Mouse (Mus musculus): ENCODE measurements around the gene Milr1. TPM values are rescaled to one million over a fixed set of nuclear protein-coding genes. Genes with fewer than 3 reads are reported as not detected.
A peak's percentile ranks its signal among the peaks of the same experiment; 100 is the strongest.
"Not testable (repeated sequence)": the region's sequence is repeated elsewhere in the genome, so short reads cannot be mapped to it uniquely, and the experiment has no call there.

Gene Milr1
- total RNA-seq, 2 experiments from 2014 or later, result not detected

DNA sequence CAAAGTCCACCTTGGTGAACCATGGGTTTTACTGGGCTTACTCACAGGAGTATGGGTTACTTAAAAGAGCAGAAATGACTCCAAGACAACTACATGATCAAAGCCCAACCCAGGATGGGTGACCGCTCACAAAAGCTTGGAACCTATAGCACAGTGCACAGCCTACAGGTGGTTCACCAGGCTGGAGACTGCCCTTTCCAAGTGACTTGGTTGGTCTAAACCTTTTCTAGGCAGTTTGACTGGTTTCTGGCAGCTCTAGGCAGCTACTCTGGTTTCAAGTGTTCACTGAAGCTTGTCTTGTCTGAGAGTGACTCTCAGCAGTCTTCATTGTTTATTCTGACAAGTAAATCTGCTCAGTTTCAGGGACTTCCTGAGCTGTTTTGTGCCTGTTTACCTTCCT is 21.4 kb upstream of the Milr1 start:
- DNase-seq (ENCODE audit: extremely low spot score in 1 of 2, low spot score in 1 of 2), result no peak

- no peak for DNase-seq (ENCODE audit: extremely low spot score in 1 of 2, low spot score in 1 of 2)
Observed at GRCm38 (mm10) chr11:106730714-106731113, 20.3 kb upstream of the Milr1 start.

DNA sequence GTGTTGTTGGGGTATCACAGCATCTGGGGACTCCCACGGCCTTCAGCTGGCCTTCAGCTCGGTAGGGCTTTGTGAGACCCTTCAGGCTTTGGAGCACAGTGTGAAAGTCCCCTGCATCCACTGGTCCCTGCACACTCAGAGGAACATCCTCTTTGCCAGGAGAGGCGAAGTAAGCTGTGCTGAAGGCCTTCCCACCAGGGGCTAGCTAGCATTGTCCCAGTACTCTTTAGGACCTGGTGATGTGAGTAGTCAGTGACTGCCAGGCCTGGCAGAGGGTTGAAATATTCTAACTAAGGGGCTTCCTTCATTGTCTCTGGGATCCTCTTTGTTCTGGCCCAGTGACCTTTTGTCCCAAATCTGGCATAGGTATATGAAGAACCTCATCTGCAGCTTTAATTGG is 14.4 kb upstream of the Milr1 start:
- no peak for DNase-seq (ENCODE audit: extremely low spot score in 1 of 2, low spot score in 1 of 2)

DNA sequence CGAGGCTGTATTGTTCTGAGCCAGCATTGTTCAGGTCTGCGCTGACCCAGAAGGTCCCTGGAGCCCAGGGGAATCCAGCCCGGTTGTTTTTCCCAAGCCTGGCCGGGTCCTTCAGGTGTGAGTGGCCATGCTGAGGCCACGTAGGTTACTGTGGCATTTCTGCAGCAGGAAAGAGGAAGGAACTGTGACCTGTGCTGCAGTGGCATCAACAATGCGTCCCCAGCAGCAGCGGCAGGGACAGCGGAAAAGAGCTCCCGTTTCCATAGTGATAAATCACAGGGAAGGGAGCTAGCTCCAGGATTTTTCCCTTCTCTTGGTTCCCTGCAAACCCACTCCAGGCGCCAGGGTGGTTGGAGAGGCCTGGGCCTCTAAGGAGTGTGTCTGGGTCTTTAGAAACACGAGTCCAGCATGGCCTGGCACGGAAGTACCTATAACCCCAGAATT is 13.8 kb upstream of the Milr1 start:
- DNase-seq (ENCODE audit: extremely low spot score in 1 of 2, low spot score in 1 of 2), result peak; percentile 23 to 33

- no peak for DNase-seq (ENCODE audit: extremely low spot score in 1 of 2, low spot score in 1 of 2)
Observed at GRCm38 (mm10) chr11:106739116-106739515, 11.9 kb upstream of the Milr1 start.

- DNase-seq (ENCODE audit: extremely low spot score in 1 of 2, low spot score in 1 of 2), result not testable (repeated sequence)
Observed at GRCm38 (mm10) chr11:106740724-106741123, 10.3 kb upstream of the Milr1 start.

DNA sequence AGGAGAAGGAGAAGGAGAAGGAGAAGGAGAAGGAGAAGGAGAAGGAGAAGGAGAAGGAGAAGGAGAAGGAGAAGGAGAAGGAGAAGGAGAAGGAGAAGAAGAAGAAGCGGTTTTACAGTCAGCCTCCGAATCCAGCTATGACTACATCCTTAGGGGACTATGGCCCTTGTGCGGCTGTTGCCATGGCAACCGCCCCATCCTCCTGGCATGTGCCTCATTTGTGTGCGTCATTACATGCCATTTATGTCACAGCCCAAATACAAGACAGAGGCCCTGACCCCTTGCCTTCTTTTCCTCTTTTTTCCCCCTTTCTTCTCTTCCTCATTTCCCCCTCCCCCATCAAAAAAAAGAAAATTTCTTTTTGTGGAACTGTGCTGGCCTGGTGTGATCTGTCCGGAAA is 9.8 kb upstream of the Milr1 start:
- no peak for DNase-seq (ENCODE audit: extremely low spot score in 1 of 2, low spot score in 1 of 2)

DNA sequence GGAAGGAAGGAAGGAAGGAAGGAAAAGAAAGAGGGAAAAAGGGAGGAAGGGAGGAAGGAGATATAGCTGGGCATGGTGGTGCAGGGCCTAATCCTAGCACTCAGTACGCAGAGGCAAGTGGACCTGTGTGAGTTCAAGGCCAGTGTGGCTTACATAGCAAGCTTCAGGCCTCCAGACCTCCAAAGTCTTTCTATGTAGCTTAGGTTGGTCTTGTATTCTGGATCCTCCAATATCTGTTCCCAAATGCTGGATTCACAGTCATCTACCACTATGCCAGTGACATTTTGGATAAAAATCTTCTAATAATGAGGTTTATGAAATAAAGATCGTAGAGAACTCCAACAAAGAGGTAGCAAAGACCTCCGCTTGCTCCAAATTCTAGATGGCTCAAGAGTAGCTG is 9.2 kb upstream of the Milr1 start:
- no peak for DNase-seq (ENCODE audit: extremely low spot score in 1 of 2, low spot score in 1 of 2)

DNA sequence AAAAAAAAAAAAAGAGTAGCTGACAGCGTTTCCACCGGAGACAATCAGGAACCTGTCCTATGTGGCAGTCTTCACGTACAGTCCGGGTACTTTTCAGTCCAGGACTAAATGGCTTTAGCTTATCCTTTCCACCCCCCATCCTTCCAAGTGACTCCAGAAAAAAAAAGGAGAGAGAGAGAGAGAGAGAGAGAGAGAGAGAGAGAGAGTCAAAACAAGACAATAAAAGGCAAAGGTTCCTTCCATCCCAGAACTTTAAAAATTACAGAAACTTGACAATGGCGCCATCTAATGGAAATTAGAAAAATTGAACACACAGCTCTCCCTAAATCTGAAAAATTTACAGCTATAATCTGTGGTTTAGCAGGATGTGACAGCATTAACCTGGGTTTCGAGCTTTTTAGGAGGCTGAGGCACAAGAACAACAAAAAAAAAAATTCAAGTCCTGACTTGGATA is 8.6 kb upstream of the Milr1 start:
- no peak for DNase-seq (ENCODE audit: extremely low spot score in 1 of 2, low spot score in 1 of 2)

GRCm38 (mm10) chr11:106744949-106745348 is 6.1 kb upstream of the Milr1 start:
- DNase-seq (ENCODE audit: extremely low spot score in 1 of 2, low spot score in 1 of 2), result no peak

DNA sequence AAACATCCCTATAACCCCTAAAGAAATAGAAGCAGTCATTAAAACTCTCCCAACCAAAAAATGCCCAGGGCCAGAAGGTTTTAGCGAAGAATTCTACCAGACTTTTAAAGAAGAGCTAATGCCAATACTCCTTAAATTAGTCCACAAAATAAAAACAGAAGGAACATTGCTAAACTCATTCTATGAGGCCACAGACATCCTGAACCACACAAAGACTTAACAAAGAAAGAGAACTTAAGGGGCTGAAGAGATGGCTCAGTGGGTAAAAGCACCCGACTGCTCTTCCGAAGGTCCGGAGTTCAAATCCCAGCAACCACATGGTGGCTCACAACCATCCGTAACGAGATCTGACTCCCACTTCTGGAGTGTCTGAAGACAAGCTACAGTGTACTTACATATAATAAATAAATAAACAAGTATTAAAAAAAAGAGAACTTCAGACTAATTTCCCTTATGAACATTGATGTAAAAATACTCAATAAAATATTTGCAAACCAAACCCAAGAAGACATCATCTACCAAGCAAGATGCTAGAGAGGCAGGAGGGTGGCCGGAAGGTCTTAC is 1.4 kb upstream of the Milr1 start:
- not testable (repeated sequence) for DNase-seq (ENCODE audit: extremely low spot score in 1 of 2, low spot score in 1 of 2)

DNA sequence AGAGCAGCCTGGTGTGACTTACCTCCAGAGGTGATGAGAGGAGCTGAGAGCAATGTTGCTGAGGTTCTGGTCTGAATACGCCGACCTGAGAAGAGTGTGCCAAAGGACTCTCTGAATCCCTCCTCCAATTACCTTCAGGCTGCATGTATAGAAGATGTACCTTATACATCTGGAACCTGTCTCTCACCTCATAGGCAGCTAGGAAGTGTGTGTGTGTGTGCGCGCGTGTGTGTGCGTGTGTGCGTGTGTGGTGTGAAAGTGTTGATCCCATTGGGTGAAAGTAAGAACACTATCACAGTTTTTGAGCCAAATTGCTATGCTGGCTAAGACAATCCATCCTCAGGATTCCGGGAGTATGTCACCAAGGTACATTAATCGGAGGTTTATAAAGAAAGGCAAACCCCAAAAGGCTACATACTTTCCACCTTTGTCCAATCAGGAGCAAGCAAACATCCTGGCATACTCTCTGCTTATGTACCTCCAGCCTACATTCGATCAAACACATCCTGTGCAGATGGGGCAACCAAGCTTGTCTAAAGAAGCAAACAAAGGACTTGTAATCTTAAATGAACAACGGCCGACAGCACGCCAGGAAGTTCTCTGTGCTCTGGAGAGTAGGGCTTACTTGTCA is 790 bp upstream of the Milr1 start, which contains the start of gene Pecam1:
Gene Pecam1, minus strand, starts transcription at position 508 of the 631 bp plus-strand sequence.
- DNase-seq (ENCODE audit: extremely low spot score in 1 of 2, low spot score in 1 of 2), result no peak

GRCm38 (mm10) chr11:106752103-106752502 is 1.1 kb downstream of the Milr1 start:
- DNase-seq (ENCODE audit: extremely low spot score in 1 of 2, low spot score in 1 of 2), result no peak

DNA sequence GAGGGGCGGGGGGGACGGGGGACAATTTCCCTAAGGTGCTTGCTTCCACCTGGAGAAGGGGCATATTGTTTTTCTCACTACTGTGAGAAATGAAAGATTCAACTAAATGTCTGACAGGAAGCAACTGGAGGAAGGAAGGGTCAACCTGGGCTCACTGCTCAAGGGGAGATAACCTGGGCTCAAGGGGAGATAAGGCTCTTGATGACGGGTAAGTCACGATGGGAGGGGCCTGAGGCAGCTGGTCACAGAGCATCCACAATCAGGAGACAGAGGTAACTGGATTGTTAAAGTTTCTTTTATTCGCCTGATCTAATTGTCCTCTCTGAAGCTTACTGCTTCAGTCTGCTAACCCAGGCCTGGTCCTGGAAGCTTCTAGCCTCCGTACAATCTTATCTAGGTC is 2.3 kb downstream of the Milr1 start:
- no peak for DNase-seq (ENCODE audit: extremely low spot score in 1 of 2, low spot score in 1 of 2)

DNA sequence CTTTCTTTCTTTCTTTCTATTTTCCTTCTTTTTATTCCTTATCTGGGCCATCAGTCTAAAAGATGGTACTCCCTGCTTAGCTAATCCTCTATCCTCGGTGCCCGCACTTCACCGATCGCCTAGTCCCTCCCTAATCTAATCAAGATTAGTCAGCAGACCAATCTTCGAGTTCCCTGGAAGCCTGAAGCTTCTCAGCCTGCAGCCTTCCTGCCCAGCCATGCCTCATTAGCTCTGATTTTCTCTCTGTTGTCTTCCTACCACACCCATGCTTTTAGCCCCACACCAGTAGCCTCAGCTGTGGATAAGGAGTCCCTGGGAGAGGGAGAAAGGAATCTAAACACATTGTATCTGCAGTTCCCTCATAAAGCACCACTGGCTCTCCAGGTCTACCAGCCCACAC is 4.6 kb downstream of the Milr1 start:
- DNase-seq (ENCODE audit: extremely low spot score in 1 of 2, low spot score in 1 of 2), result no peak

DNA sequence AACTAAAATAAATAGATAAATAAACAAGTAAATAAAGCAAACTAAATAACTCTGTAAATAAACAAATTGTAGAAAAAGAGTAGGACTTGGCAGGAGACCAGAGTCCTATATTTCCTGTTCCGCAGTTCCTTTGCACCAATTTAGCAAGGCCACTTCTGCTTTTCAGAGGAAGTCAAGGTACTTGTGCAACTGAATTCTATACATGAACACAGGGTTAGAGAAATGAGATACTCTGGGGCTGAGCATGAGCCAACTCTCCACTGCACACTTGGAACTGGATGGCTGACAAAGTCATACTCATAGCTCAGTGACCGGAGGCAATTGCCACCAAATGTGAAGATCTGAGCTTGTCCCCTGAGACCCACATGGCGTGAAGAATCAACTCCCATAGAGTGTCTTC is 8.0 kb downstream of the Milr1 start:
- DNase-seq (ENCODE audit: extremely low spot score in 1 of 2, low spot score in 1 of 2), result no peak

GRCm38 (mm10) chr11:106760511-106760910 is 9.5 kb downstream of the Milr1 start:
- DNase-seq (ENCODE audit: extremely low spot score in 1 of 2, low spot score in 1 of 2), result no peak

GRCm38 (mm10) chr11:106762139-106762799 is 11.2 kb downstream of the Milr1 start:
- DNase-seq (ENCODE audit: extremely low spot score in 1 of 2, low spot score in 1 of 2), result no peak

- no peak for DNase-seq (ENCODE audit: extremely low spot score in 1 of 2, low spot score in 1 of 2)
Observed at GRCm38 (mm10) chr11:106762800-106763185, 11.8 kb downstream of the Milr1 start.

DNA sequence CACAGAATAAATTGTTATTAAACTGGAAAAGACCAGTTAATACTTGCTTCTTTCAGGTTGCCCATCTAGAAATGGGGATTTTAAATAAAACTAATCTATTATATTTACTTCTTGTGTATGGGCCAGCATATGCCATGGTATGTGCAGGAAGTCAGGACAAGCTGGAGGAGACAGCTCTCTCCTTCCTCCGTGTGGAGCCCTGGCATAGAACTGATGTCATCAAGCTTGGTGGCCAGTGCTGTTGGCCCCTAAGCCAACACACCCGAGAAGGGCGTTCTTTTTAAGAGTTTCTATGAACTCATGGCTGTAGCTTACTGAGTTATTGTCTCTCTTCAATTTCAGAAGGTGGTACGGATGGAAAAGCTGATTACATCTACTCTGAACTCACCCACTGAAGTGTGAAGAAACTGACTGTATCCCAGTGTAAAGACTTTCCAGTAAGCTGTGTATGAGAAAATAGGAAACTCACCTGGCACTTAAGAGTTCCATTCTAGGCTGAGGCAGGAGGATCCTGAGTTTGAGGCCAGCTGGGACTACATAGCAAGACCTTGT is 15.7 kb downstream of the Milr1 start:
- no peak for DNase-seq (ENCODE audit: extremely low spot score in 1 of 2, low spot score in 1 of 2)

GRCm38 (mm10) chr11:106767516-106767915 is 16.5 kb downstream of the Milr1 start:
- DNase-seq (ENCODE audit: extremely low spot score in 1 of 2, low spot score in 1 of 2), result no peak
